7 mouse cellular contexts compared by ENCODE assay signal in the genomic region with DNA sequence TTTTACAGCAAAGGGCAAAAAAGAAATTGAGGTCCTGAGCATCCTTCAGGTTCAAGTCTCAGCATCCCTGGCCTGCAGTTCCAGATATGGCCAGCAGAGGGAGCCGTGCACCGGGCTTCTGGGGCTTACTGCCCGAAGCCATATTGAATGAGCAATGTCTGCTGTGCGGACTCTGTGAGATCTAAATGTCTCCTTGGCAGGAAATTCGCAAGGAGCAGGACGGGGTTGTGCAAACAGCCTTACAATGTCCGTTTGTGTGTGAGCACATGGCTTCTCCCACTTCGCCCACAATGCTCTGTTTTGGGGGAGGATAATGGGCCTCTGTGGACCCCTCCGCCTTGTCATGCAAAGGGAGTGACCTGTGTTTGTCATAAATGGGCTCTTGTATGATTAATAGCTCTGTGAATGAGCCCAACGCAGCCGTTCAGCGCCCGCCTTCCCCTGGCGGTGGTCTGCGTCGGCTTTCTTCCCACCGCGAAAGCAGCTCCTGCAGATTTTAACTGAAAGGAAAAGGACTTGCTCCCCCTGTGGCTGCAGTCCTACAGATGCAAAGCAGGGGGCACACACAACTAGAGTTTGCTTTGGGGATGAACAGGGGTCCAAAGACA.
DNase-seq lines count a peak whose midpoint lies in the region; ATAC-seq and TF ChIP-seq lines count a peak whose summit lies in the region.

No protein-coding gene starts in this region.

- peak overlapping the region; percentile 77 for H3K27ac ChIP-seq in embryonic facial prominence, embryonic 10.5 days (replicated peaks)
- no peak overlapping the region for H3K27ac ChIP-seq in intestine, postnatal 0 days (ENCODE audit: low read depth, low read length)
- H3K27ac ChIP-seq in midbrain, embryonic 11.5 days (ENCODE audit: low read depth, low read length) = peak overlapping the region; percentile 69

- intact Hi-C loops in left cerebral cortex, postnatal 36 days (cut with DNase I) = loop anchor here (1.0 to 10.0 kb wide), 3 partner anchors 72 to 1009 kb away; no protein-coding TSS in a partner anchor

- WGBS in embryonic facial prominence, embryonic 10.5 days = 16% methylated on average over 18 of the region's 18 CpGs
- 9% methylated on average over 18 of the region's 18 CpGs for WGBS in intestine, postnatal 0 days
- 23% methylated on average over 18 of the region's 18 CpGs for WGBS in midbrain, embryonic 11.5 days

- peak; percentile 65 for ATAC-seq in granulocyte monocyte progenitor cell, adult 5-6 weeks (replicated peaks; ENCODE audit: poor library complexity, severe bottlenecking)
- peak; percentile 56 for ATAC-seq in intestine, postnatal 0 days
- ATAC-seq in midbrain, embryonic 11.5 days (ENCODE audit: low FRiP score) = peak; percentile 90

- H3K4me3 ChIP-seq in embryonic facial prominence, embryonic 10.5 days = peak overlapping the region; percentile 47
- H3K4me3 ChIP-seq in intestine, postnatal 0 days (ENCODE audit: low read depth, low read length) = peak overlapping the region; percentile 21; the same call in 1 of the 2 replicates
- H3K4me3 ChIP-seq in midbrain, embryonic 11.5 days (ENCODE audit: low read depth, low read length) = peak overlapping the region; percentile 19

- peaks cover 11% of the 10 kb centered on the region for H3K4me1 ChIP-seq in embryonic facial prominence, embryonic 10.5 days
- no peaks in the 10 kb centered on the region for H3K4me1 ChIP-seq in intestine, postnatal 0 days (replicated peaks; ENCODE audit: control insufficient read depth, insufficient read depth, low read length)
- no peaks in the 10 kb centered on the region for H3K4me1 ChIP-seq in midbrain, embryonic 11.5 days (ENCODE audit: control insufficient read depth, insufficient read depth, low read length)

- H3K9ac ChIP-seq in intestine, postnatal 0 days (ENCODE audit: low read depth, low read length) = peak overlapping the region; percentile 28; the same call in 1 of the 2 replicates
- peak overlapping the region; percentile 52 for H3K9ac ChIP-seq in midbrain, embryonic 11.5 days (ENCODE audit: low read length)

- no peaks in the 10 kb centered on the region for H3K9me3 ChIP-seq in embryonic facial prominence, embryonic 10.5 days
- no peaks in the 10 kb centered on the region for H3K9me3 ChIP-seq in intestine, postnatal 0 days (ENCODE audit: control insufficient read depth)
- H3K9me3 ChIP-seq in midbrain, embryonic 11.5 days (ENCODE audit: control insufficient read depth, low read length) = no peaks in the 10 kb centered on the region

- DNase-seq in adrenal gland, postnatal 10 days = peak; percentile 96
- peak; percentile 92 for DNase-seq in embryonic facial prominence, embryonic 10.5 days (ENCODE audit: low spot score)
- peak; percentile 90 for DNase-seq in left cerebral cortex, postnatal 36 days (ENCODE audit: low spot score in 2 of 2)
- DNase-seq in midbrain, embryonic 11.5 days (ENCODE audit: low spot score, missing footprints) = peak; percentile 100
- peak; percentile 56 for DNase-seq in skeletal muscle tissue, adult 2 months (ENCODE audit: low read depth, low spot score)

- H3K36me3 ChIP-seq in embryonic facial prominence, embryonic 10.5 days (replicated peaks) = no peaks in the 10 kb centered on the region
- no peaks in the 10 kb centered on the region for H3K36me3 ChIP-seq in intestine, postnatal 0 days (ENCODE audit: control insufficient read depth, insufficient read depth)
- H3K36me3 ChIP-seq in midbrain, embryonic 11.5 days (ENCODE audit: control insufficient read depth, insufficient read depth, low read length) = no peaks in the 10 kb centered on the region

- H3K4me2 ChIP-seq in intestine, postnatal 0 days (replicated peaks; ENCODE audit: low read depth) = peak overlapping the region; percentile 73
- peak overlapping the region; percentile 41 for H3K4me2 ChIP-seq in midbrain, embryonic 11.5 days

- H3K27me3 ChIP-seq in embryonic facial prominence, embryonic 10.5 days (replicated peaks; ENCODE audit: low read depth, poor library complexity, severe bottlenecking) = no peaks in the 10 kb centered on the region
- no peaks in the 10 kb centered on the region for H3K27me3 ChIP-seq in intestine, postnatal 0 days (replicated peaks; ENCODE audit: control insufficient read depth, insufficient read depth, low read length)
- no peaks in the 10 kb centered on the region for H3K27me3 ChIP-seq in midbrain, embryonic 11.5 days (ENCODE audit: control insufficient read depth, insufficient read depth, low read length)

- peak; percentile 97 for TF ChIP-seq CTCF in intestine, postnatal 0 days (IDR thresholded peaks at IDR 0.05; ENCODE audit: low read depth)
